Mouse (Mus musculus) layer of hippocampus, adult 2 months (tissue): Measurements from ENCODE around the gene Olfml2b. TPM values are rescaled to one million over a fixed set of nuclear protein-coding genes. Genes with fewer than 3 reads are reported as not detected.

Experiments
- DNase-seq, 2 experiments: peaks; one replicate each; pipeline ENCODE4 v3.0.0; 2022; ENCODE audit warnings: low spot score in 2 of 2
- H3K27ac ChIP-seq: fragments of 200-600 bp; 2 replicates; pipeline ENCODE4 v1.8.1; 2022
- H3K4me3 ChIP-seq: fragments of 200-600 bp; 2 replicates; pipeline ENCODE4 v1.8.1; 2022; ENCODE audit warnings: mild to moderate bottlenecking
- CTCF ChIP-seq: fragments of 200-600 bp; conservative IDR thresholded peaks from 2 replicates; pipeline ENCODE4 v1.8.1; 2022; ENCODE audit warnings: antibody characterized with exemption, mild to moderate bottlenecking, moderate library complexity
- long read RNA-seq, 2 experiments: library from polyadenylated mRNA; stranded (forward); transcript quantifications; one replicate each; pipeline ENCODE4 v2.0.0; 2021; ENCODE audit warnings: borderline mapping rate in 2 of 2
- total RNA-seq, 2 experiments: library from RNA; stranded (reverse); gene quantifications; 2 replicates each; pipeline ENCODE4 v1.2.3; 2021

The Olfml2b gene
- total RNA-seq, result 10 to 100 TPM; 48.7 to 48.8 TPM
- long read RNA-seq, experiment 1, transcript Olfml2b-201 (8 exons, 3,095 nt), result major isoform, 39 of 44 reads
- long read RNA-seq, experiment 1, partial matches to known transcripts, result 1 of 44 reads
- long read RNA-seq, experiment 1, other reads (novel, unspliced or antisense), result 4 of 44 reads
- long read RNA-seq, experiment 2, transcript Olfml2b-201 (8 exons, 3,095 nt), result major isoform, 42 of 48 reads
- long read RNA-seq, experiment 2, partial matches to known transcripts, result 1 of 48 reads
- long read RNA-seq, experiment 2, other reads (novel, unspliced or antisense), result 5 of 48 reads

GRCm38 (mm10) chr1:170644255-170645205, at the start of gene Olfml2b:
TSS of gene Olfml2b (plus strand) at chr1:170644532.
- DNase-seq, result peak; percentile 79 to 84
- TF ChIP-seq CTCF, result 0 out of 2 replicates have a peak, but pooled peaks have one; percentile 4
- Histone ChIP-seq H3K4me3 (peak within 1 kb of the TSS; percentile 73), H3K27ac (peak within 1 kb of the TSS; percentile 93)

DNA sequence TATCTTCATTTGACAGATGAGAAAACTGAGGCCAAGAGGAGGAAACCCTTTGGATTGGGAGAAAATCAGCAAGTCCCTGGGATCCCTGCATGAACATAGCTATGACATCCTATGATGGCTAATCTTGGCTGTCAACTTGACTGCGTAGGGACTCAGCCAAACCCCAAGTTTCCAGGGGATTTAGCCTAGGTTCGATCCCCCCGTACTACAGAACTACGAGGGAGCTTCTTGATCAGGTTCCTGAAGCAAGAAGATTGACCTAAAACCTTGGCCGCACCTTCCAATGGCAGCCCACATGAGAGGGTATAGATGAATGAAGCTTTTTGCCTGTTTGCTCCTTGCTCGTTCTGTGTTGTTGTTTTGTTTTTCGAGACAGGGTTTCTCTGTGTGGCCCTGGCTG, 49.8 kb upstream of the Olfml2b start:
- DNase-seq, result no peak
- no peak overlapping the region for H3K27ac ChIP-seq
- H3K4me3 ChIP-seq, result no peak overlapping the region
- TF ChIP-seq CTCF, result no peak

DNA sequence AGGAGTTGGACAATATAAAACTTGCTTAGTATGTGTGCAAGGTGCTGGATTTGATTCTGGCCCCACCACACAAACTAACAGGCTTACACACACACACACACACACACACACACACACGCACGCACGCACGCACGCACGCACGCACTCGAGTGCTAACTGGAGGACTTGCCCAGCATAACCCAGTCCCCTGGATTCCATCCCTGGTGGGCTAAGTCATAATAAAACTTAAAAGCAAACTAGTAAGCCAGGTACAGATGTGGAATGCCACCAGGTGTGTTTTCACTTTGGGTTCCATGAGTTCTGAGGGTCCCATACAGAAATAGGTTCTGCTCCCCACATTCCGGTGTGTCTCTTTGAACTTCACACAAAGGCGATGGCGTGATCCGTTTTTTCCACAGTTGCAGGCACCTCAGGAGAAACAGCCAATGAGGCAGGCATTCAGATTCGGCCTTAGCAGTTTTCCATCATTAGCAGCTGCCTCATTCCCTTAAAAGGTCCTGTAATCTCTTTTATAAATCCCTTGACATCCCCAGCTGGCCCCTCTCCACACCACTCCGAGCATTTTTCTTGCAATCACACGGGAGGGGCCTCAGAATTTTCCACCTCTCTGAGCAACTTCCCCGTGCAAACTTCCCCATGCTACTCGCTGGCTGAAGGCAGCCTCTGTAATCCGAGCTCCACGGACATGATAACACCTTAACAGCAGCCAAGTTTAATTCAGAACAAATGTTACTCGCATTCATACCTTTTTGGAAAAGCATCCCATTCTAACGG, 38.9 kb upstream of the Olfml2b start:
- no peak for TF ChIP-seq CTCF
- DNase-seq, result no peak
- no peak overlapping the region for H3K27ac ChIP-seq
- H3K4me3 ChIP-seq, result no peak overlapping the region

- no peak overlapping the region for H3K4me3 ChIP-seq
- no peak for DNase-seq
- no peak for TF ChIP-seq CTCF
- no peak overlapping the region for H3K27ac ChIP-seq
These were observed 37.0 kb upstream of the Olfml2b start for GRCm38 (mm10) chr1:170607231-170607917.

DNA sequence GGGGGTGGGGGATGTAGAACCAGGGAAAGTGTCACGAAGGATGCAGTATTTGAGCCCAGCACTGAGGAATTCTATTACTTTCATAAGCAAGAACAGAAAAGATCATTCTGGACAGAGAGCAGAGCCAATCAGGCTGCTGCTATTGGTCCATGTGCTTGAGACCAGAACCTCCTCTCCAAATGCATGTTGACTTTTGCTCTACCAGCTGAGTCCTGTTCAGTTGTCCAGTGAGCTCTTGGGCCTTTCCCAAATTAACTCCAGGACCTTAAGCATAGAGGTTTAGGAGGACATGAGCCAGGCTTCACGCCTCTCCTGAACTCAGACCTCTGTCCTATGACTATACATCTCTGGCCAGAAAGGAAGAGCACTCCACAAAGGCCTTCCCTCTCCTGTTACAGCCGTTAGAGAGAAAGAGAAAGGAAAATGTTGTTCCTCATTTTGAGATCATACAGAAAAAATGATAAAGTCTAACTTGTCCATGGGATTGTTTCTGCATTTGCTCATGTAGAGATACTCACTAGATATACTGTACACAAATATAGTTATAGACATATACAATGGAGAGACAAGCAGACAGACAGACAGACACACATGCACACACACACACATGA, 35.8 kb upstream of the Olfml2b start:
- DNase-seq, result no peak
- no peak for TF ChIP-seq CTCF
- H3K27ac ChIP-seq, result no peak overlapping the region
- H3K4me3 ChIP-seq, result no peak overlapping the region

DNA sequence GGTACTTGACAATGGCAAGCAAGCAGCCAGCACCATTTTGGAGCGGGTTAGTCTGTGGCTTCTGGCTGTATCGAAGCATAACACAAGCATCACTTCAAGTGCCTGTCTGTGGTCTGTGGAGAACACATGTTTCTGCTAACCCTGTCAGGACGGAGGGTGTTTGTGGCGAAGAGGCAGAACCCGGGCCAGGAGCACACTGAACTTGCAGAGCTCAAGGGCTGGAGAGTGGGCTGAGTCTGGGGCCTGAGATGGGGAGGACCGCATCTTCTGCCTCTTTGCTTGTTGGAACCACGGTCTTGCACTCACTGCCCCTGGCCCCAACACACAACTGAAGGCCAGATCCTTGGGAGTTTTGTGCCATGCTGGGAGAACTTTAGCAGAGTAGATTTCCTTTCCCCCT, 34.5 kb upstream of the Olfml2b start:
- no peak for TF ChIP-seq CTCF
- H3K27ac ChIP-seq, result no peak overlapping the region
- no peak for DNase-seq
- no peak overlapping the region for H3K4me3 ChIP-seq

DNA sequence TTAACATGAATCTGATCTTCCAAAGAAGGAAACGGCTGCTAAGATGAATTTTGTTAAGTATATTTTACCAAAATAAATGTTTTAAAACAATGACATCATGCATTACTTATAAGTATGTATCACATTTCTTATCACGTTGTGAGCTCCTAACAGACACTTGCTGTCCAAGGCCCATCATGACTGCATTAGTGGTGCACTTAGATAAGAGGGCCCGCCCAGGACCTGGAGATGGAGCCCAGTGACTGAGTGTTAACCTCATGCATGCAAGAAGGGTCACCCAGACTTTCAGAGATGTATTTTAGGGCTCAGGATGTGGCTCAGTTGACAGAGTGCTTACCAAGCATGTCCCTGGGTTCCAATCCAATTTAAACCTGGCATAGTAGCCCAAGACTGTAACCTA, 34.0 kb upstream of the Olfml2b start:
- no peak for TF ChIP-seq CTCF
- no peak for DNase-seq
- Histone ChIP-seq H3K4me3 (no peak overlapping the region), H3K27ac (no peak overlapping the region)

GRCm38 (mm10) chr1:170610695-170611094, 33.6 kb upstream of the Olfml2b start:
- no peak overlapping the region for H3K27ac ChIP-seq
- no peak for TF ChIP-seq CTCF
- H3K4me3 ChIP-seq, result no peak overlapping the region
- DNase-seq, result no peak

GRCm38 (mm10) chr1:170611631-170612030, 32.7 kb upstream of the Olfml2b start:
- Histone ChIP-seq H3K4me3 (no peak overlapping the region), H3K27ac (no peak overlapping the region)
- TF ChIP-seq CTCF, result no peak
- DNase-seq, result no peak

GRCm38 (mm10) chr1:170612968-170613872, 31.1 kb upstream of the Olfml2b start:
- peak; percentile 99 for TF ChIP-seq CTCF
- no peak overlapping the region for H3K4me3 ChIP-seq
- DNase-seq, result peak; percentile 60 to 78
- H3K27ac ChIP-seq, result peak overlapping the region; percentile 39; the same call in 1 of the 2 replicates
